Mouse (Mus musculus): ENCODE results near the gene Olfr904. TPM values are rescaled to one million over a fixed set of nuclear protein-coding genes. Genes with fewer than 3 reads are reported as not detected.
"Not testable (repeated sequence)": the region's sequence is repeated elsewhere in the genome, so short reads cannot be mapped to it uniquely, and the experiment has no call there.

Gene Olfr904
- not detected in 2 replicates for polyA plus RNA-seq (2016; fragmentation: Nextera tagmentation; extraction: Ambion mirVana)

DNA sequence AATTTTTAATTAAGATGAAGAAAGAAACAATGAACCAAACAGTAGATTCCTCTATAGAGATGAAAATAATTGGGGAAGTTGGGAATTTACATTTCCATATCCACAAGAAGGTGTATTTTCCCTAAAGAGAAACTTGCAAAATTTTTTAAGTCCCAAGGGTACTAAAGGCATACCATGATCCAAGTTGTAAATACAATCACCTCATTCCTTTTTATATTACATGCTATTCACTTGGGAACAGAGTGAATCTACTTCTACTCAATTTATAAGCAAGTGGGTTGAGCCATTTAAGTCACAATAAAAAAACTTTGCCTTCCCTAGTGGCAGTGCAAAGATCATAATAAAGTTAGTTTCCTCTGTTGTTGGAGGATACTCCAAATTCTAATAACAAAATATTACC lies at the start of gene Olfr904:
Gene Olfr904, plus strand, starts transcription at position 301 of the 400 bp plus-strand sequence.
- Histone ChIP-seq H3K36me3 (replicated peaks) (no peaks in the 10 kb centered on the region), H3K4me1 (no peaks in the 10 kb centered on the region), H3K27ac (no peak within 1 kb of the TSS), H3K27me3 (ENCODE audit: poor library complexity, severe bottlenecking) (no peaks in the 10 kb centered on the region), H3K9me3 (no peaks in the 10 kb centered on the region), H3K4me3 (no peak within 1 kb of the TSS)
- DNase-seq (ENCODE audit: extremely low spot score, low spot score): no peak

DNA sequence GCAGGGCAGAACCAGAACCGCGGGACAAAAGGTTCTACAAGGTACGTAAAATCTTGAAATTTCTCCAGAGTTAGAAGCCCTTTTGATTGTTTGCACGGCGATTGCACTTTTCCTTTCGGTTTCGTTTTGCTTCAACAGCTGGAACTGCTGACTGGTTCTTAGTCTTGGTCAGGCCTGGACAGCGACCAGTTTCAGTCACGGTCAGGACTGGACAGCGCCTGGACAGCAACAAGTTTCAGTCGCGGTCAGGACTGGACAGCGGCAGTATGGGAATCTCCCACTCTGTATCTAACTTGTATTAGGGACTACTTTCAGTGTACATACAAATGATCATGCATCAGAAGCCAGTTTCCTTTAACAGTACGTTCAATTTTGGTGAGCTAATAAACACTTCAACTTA lies 49.4 kb upstream of the Olfr904 start:
- H3K4me3 ChIP-seq; H3K36me3 ChIP-seq (replicated peaks); H3K27ac ChIP-seq; H3K27me3 ChIP-seq (ENCODE audit: poor library complexity, severe bottlenecking); DNase-seq (ENCODE audit: extremely low spot score, low spot score); H3K4me1 ChIP-seq: not testable (repeated sequence)
- H3K9me3 ChIP-seq: peaks cover 25% of the 10 kb centered on the region; the same call in 1 of the 2 replicates
- 96% methylated on average over 14 of the region's 14 CpGs for WGBS

DNA sequence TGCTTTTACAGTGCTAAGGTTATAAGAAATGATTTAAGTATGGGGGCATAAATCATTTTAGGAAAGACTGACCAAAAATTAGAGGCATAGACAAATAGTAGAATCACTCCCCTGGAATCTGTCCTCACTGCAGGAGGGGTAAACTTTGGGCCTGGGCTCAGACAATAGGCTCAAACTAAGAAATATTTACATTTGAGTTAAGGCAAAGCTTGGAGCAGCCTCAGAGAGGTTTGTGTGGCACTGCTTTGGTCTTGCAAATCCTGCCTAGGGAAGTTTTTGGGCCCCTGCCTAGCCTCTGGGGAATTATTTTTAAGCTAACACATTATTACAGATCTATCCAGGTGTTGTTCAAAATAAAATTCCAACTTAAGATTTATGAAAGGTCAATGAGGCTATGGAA lies 39.1 kb upstream of the Olfr904 start:
- Histone ChIP-seq H3K4me1 (no peaks in the 10 kb centered on the region), H3K27me3 (ENCODE audit: poor library complexity, severe bottlenecking) (no peaks in the 10 kb centered on the region), H3K4me3 (no peak overlapping the region), H3K9me3 (no peaks in the 10 kb centered on the region; the same call in 1 of the 2 replicates), H3K36me3 (replicated peaks) (no peaks in the 10 kb centered on the region), H3K27ac (no peak overlapping the region)
- DNase-seq (ENCODE audit: extremely low spot score, low spot score): no peak

DNA sequence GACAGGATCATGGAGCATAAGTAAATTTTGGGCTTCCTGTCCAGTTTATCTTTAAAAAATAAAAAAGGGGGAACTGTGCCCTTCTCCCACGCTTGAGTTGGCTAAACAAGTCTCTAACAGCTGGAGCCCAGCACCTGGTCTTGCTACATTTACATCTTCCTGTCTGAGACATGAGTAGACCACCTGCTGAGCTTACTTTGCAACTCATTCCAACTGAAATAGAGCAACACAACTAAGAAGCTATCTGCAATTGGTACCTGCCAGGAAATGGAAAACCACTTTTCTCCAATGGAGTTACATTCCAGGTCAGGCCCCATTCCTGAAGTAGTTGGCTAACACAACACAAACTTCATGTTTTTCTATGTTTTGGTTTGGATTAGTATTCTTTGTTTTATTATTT lies 35.9 kb upstream of the Olfr904 start:
- no peaks in the 10 kb centered on the region for H3K4me1 ChIP-seq
- no peaks in the 10 kb centered on the region for H3K36me3 ChIP-seq (replicated peaks)
- no peaks in the 10 kb centered on the region for H3K27me3 ChIP-seq (ENCODE audit: poor library complexity, severe bottlenecking)
- no peak for DNase-seq (ENCODE audit: extremely low spot score, low spot score)
- H3K9me3 ChIP-seq: no peaks in the 10 kb centered on the region
- no peak overlapping the region for H3K27ac ChIP-seq
- H3K4me3 ChIP-seq: no peak overlapping the region
- WGBS: 55% methylated on average over 1 of the region's 1 CpGs

DNA sequence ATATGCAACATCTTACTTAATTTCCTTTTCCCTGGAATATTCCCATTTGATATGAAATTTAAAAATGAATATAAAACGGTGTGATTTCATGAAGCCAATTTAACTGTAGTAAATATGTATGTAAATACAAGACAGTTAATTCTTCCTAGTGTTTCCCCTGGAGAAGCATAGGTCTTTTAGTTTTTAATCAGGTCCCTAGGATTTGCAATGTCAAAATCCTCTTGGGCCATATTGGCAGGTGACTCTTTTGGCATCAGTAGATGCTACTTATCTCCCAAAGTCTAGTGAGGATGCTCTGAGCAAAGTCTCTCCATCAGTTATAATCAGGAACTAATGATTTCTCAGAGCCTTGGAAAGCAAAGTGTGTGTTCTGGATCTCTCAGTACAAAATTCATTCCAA lies 33.8 kb upstream of the Olfr904 start, which contains the start of gene Olfr901:
Gene Olfr901, plus strand, starts transcription at position 301 of the 400 bp plus-strand sequence.
- Histone ChIP-seq H3K27ac (no peak within 1 kb of the TSS), H3K27me3 (ENCODE audit: poor library complexity, severe bottlenecking) (no peaks in the 10 kb centered on the region)
- WGBS: 94% methylated on average over 1 of the region's 1 CpGs

DNA sequence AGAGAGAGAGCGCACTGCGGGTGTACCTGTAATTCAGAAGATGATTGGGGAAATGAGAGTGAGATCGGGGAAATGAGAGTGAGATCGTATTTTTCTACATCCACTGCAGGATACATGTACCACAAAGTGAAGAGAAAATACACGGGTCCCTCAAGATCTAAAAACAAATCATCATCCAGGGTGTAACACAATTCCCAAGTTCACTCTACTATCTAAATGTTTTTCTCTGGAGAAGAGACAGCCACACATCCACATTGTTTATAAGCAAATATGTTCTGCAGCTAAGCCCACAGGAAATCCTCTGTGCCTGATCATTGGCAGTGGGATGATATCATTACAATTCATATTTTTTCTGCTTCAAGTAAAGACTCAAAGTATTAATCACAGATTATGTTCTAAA lies 15.6 kb upstream of the Olfr904 start, which contains the start of gene Olfr902:
Gene Olfr902, plus strand, starts transcription at position 301 of the 400 bp plus-strand sequence.
- H3K4me1 ChIP-seq: no peaks in the 10 kb centered on the region
- H3K27me3 ChIP-seq (ENCODE audit: poor library complexity, severe bottlenecking): no peaks in the 10 kb centered on the region
- no peak for DNase-seq (ENCODE audit: extremely low spot score, low spot score)
- no peaks in the 10 kb centered on the region for H3K9me3 ChIP-seq
- H3K27ac ChIP-seq: no peak within 1 kb of the TSS
- 91% methylated on average over 5 of the region's 5 CpGs for WGBS
- H3K4me3 ChIP-seq: no peak within 1 kb of the TSS
- no peaks in the 10 kb centered on the region for H3K36me3 ChIP-seq (replicated peaks)

More for the DNA sequence above, 33.8 kb upstream of the Olfr904 start, which contains the start of gene Olfr901:
- Histone ChIP-seq H3K36me3 (replicated peaks) (no peaks in the 10 kb centered on the region), H3K9me3 (no peaks in the 10 kb centered on the region), H3K4me1 (no peaks in the 10 kb centered on the region), H3K4me3 (no peak within 1 kb of the TSS)
- no peak for DNase-seq (ENCODE audit: extremely low spot score, low spot score)

DNA sequence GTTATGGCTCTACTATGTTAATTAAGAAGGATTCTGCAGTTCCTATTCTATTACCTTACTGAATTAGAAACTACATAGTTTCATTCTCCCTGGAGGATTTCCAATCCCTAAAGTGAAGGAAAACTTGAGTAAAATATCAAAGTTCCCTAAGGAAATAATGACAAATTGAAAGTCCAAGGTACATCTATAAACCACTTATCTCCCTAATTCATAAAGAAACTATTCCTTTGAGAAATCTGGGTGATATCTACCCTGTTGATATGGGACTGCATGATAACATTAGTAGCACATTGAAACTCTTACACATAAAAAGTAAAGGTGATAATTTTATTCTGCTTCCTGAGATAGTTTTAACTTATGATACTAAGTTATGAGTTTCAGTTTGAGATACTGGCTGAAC lies 7.9 kb downstream of the Olfr904 start, which contains the start of gene Olfr905:
Gene Olfr905, plus strand, starts transcription at position 301 of the 400 bp plus-strand sequence.
- no peaks in the 10 kb centered on the region for H3K4me1 ChIP-seq
- H3K27ac ChIP-seq: no peak within 1 kb of the TSS
- DNase-seq (ENCODE audit: extremely low spot score, low spot score): no peak
- no peaks in the 10 kb centered on the region for H3K27me3 ChIP-seq (ENCODE audit: poor library complexity, severe bottlenecking)
- H3K4me3 ChIP-seq: no peak within 1 kb of the TSS
- no peaks in the 10 kb centered on the region for H3K36me3 ChIP-seq (replicated peaks)
- no peaks in the 10 kb centered on the region for H3K9me3 ChIP-seq

DNA sequence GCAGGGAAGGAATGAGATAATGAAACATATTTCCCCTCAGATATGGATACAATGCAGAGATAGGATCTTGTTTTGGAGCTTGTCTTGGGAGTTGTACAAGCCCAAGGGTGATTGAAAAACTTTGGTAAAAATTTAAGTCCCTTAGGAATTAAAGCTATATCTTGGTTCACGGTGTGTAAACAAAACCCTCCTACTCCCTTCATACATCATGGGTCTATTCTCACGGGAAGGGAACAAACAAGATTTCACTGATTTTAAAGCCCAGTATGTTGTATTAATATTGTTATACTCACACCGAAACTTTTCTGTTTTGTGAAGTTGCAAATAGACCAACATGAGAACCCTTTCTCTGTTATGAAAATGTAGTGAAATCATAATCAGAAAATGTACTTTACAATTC lies 23.8 kb downstream of the Olfr904 start, which contains the start of gene Olfr906:
Gene Olfr906, plus strand, starts transcription at position 301 of the 400 bp plus-strand sequence.
- no peak within 1 kb of the TSS for H3K27ac ChIP-seq
- no peak for DNase-seq (ENCODE audit: extremely low spot score, low spot score)
- WGBS: 91% methylated on average over 3 of the region's 3 CpGs
- H3K27me3 ChIP-seq (ENCODE audit: poor library complexity, severe bottlenecking): no peaks in the 10 kb centered on the region
- no peaks in the 10 kb centered on the region for H3K4me1 ChIP-seq
- no peaks in the 10 kb centered on the region for H3K36me3 ChIP-seq (replicated peaks)
- H3K9me3 ChIP-seq: no peaks in the 10 kb centered on the region
- no peak within 1 kb of the TSS for H3K4me3 ChIP-seq

DNA sequence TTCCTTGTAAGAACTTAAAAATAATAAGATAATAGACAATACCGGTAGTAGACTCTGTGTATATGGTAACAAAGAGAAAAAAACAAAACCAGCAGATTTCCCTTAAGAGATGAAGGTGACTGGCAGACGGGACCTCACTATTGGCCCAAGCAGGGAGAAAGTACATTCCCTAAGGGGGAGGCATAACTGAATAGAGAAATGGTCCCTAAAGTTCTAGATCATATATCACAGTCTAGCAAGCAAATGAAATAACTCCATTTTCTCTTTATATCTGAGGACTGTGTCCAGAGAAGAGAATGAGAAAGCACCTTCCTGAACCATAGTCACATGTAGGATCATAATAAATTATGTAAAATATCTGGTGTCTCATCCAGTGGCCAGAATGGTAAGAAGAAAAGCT lies 32.6 kb downstream of the Olfr904 start, which contains the start of gene Olfr907:
Gene Olfr907, plus strand, starts transcription at position 301 of the 400 bp plus-strand sequence.
- H3K4me1 ChIP-seq: no peaks in the 10 kb centered on the region
- no peak within 1 kb of the TSS for H3K4me3 ChIP-seq
- H3K9me3 ChIP-seq: no peaks in the 10 kb centered on the region
- no peaks in the 10 kb centered on the region for H3K27me3 ChIP-seq (ENCODE audit: poor library complexity, severe bottlenecking)
- no peak within 1 kb of the TSS for H3K27ac ChIP-seq
- no peaks in the 10 kb centered on the region for H3K36me3 ChIP-seq (replicated peaks)
- WGBS: 87% methylated on average over 2 of the region's 2 CpGs
- no peak for DNase-seq (ENCODE audit: extremely low spot score, low spot score)

DNA sequence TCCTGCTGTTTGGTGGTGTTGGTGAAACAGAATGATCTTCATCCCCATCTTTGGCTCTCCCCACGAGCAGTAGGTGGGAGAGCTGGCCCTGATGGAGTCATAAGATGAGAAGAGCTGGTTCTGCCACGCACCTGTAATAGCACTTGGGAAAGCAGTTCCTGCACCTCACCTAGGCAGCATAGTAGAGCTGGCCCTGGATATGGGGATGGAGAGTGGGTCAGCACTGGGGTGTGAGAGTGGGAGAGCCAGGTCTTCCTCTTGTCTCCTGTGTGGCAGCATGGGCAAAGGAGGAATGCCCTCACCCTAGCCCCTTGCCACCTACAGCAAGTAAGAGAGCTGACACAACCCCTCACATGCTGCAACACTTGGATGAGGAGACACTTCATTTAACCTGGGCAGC lies 49.4 kb downstream of the Olfr904 start:
- H3K4me3 ChIP-seq: no peak overlapping the region
- H3K27ac ChIP-seq: no peak overlapping the region
- no peaks in the 10 kb centered on the region for H3K4me1 ChIP-seq
- no peak for DNase-seq (ENCODE audit: extremely low spot score, low spot score)
- 69% methylated on average over 2 of the region's 2 CpGs for WGBS
- no peaks in the 10 kb centered on the region for H3K27me3 ChIP-seq (ENCODE audit: poor library complexity, severe bottlenecking)
- no peaks in the 10 kb centered on the region for H3K9me3 ChIP-seq
- H3K36me3 ChIP-seq (replicated peaks): no peaks in the 10 kb centered on the region

Other genes with a start within 250 kb of the Olfr904 start
- not detected in 2 replicates for gene Olfr894, start 245.1 kb upstream of the Olfr904 start, polyA plus RNA-seq (2016; fragmentation: Nextera tagmentation; extraction: Ambion mirVana)
- not detected in 2 replicates for gene Olfr143, start 210.4 kb upstream of the Olfr904 start, polyA plus RNA-seq (2016; fragmentation: Nextera tagmentation; extraction: Ambion mirVana)
- not detected in 2 replicates for gene Olfr895, start 195.3 kb upstream of the Olfr904 start, polyA plus RNA-seq (2016; fragmentation: Nextera tagmentation; extraction: Ambion mirVana)
- gene Olfr896-ps1, start 172.0 kb upstream of the Olfr904 start, polyA plus RNA-seq (2016; fragmentation: Nextera tagmentation; extraction: Ambion mirVana): not detected in 2 replicates
- not detected in 2 replicates for gene Olfr25, start 134.1 kb upstream of the Olfr904 start, polyA plus RNA-seq (2016; fragmentation: Nextera tagmentation; extraction: Ambion mirVana)
- gene Olfr898, start 114.7 kb upstream of the Olfr904 start, polyA plus RNA-seq (2016; fragmentation: Nextera tagmentation; extraction: Ambion mirVana): not detected in 2 replicates
- gene Olfr250, start 96.2 kb upstream of the Olfr904 start, polyA plus RNA-seq (2016; fragmentation: Nextera tagmentation; extraction: Ambion mirVana): not detected in 2 replicates
- not detected in 2 replicates for gene Olfr251, start 86.1 kb upstream of the Olfr904 start, polyA plus RNA-seq (2016; fragmentation: Nextera tagmentation; extraction: Ambion mirVana)
- gene Olfr147, start 61.4 kb upstream of the Olfr904 start, polyA plus RNA-seq (2016; fragmentation: Nextera tagmentation; extraction: Ambion mirVana): not detected in 2 replicates
- gene Olfr901, start 33.7 kb upstream of the Olfr904 start, polyA plus RNA-seq (2016; fragmentation: Nextera tagmentation; extraction: Ambion mirVana): not detected in 2 replicates
- gene Olfr902, start 15.5 kb upstream of the Olfr904 start, polyA plus RNA-seq (2016; fragmentation: Nextera tagmentation; extraction: Ambion mirVana): not detected in 2 replicates
- gene Olfr905, start 8.0 kb downstream of the Olfr904 start, polyA plus RNA-seq (2016; fragmentation: Nextera tagmentation; extraction: Ambion mirVana): not detected in 2 replicates
- not detected in 2 replicates for gene Olfr906, start 23.9 kb downstream of the Olfr904 start, polyA plus RNA-seq (2016; fragmentation: Nextera tagmentation; extraction: Ambion mirVana)
- gene Olfr907, start 32.7 kb downstream of the Olfr904 start, polyA plus RNA-seq (2016; fragmentation: Nextera tagmentation; extraction: Ambion mirVana): not detected in 2 replicates
- not detected in 2 replicates for gene Olfr911-ps1, start 58.4 kb downstream of the Olfr904 start, polyA plus RNA-seq (2016; fragmentation: Nextera tagmentation; extraction: Ambion mirVana)
- not detected in 2 replicates for gene Olfr910, start 74.7 kb downstream of the Olfr904 start, polyA plus RNA-seq (2016; fragmentation: Nextera tagmentation; extraction: Ambion mirVana)
- not detected in 2 replicates for gene Olfr912, start 117.0 kb downstream of the Olfr904 start, polyA plus RNA-seq (2016; fragmentation: Nextera tagmentation; extraction: Ambion mirVana)
- not detected in 2 replicates for gene Olfr913, start 129.6 kb downstream of the Olfr904 start, polyA plus RNA-seq (2016; fragmentation: Nextera tagmentation; extraction: Ambion mirVana)
- not detected in 2 replicates for gene Olfr914, start 142.0 kb downstream of the Olfr904 start, polyA plus RNA-seq (2016; fragmentation: Nextera tagmentation; extraction: Ambion mirVana)
- not detected in 2 replicates for gene Olfr916, start 196.7 kb downstream of the Olfr904 start, polyA plus RNA-seq (2016; fragmentation: Nextera tagmentation; extraction: Ambion mirVana)
- gene Olfr917, start 202.7 kb downstream of the Olfr904 start, polyA plus RNA-seq (2016; fragmentation: Nextera tagmentation; extraction: Ambion mirVana): not detected in 2 replicates
- gene Olfr918, start 211.5 kb downstream of the Olfr904 start, polyA plus RNA-seq (2016; fragmentation: Nextera tagmentation; extraction: Ambion mirVana): not detected in 2 replicates
- not detected in 2 replicates for gene Olfr919, start 240.5 kb downstream of the Olfr904 start, polyA plus RNA-seq (2016; fragmentation: Nextera tagmentation; extraction: Ambion mirVana)